Mouse (Mus musculus) limb, embryonic 12.5 days (tissue): Measurements from ENCODE around the gene Zfhx2. TPM values are rescaled to one million over a fixed set of nuclear protein-coding genes. Genes with fewer than 3 reads are reported as not detected.

Experiments used
- ATAC-seq: fragments of 200-750 bp; cut with Nextera tagmentation; 2 replicates; pipeline ENCODE4 v1.8.0; 2017; ENCODE audit warnings: low read depth, moderate TSS enrichment; ENCODE audit not compliant: insufficient number of reproducible peaks, insufficient read depth, low FRiP score, low TSS enrichment
- H3K27ac ChIP-seq: fragments of 300-500 bp; sonication (generic); 2 replicates; pipeline ENCODE4 v1.5.1; 2016; ENCODE audit warnings: mild to moderate bottlenecking, moderate library complexity
- H3K27me3 ChIP-seq: fragments of 300-500 bp; sonication (generic); 2 replicates; pipeline ENCODE4 v1.6.1; 2016; ENCODE audit warnings: mild to moderate bottlenecking, moderate library complexity
- H3K36me3 ChIP-seq: fragments of 300-500 bp; sonication (generic); 2 replicates; pipeline ENCODE4 v1.6.1; 2016; ENCODE audit warnings: mild to moderate bottlenecking, moderate library complexity
- H3K4me1 ChIP-seq: fragments of 300-500 bp; sonication (generic); replicated peaks from 2 replicates; pipeline ENCODE4 v1.6.1; 2016
- H3K4me2 ChIP-seq: fragments of 300-500 bp; sonication (generic); 2 replicates; pipeline ENCODE4 v1.6.1; 2016; ENCODE audit warnings: mild to moderate bottlenecking, moderate library complexity
- H3K4me3 ChIP-seq: fragments of 300-500 bp; sonication (generic); replicated peaks from 2 replicates; pipeline ENCODE4 v1.5.1; 2016; ENCODE audit warnings: mild to moderate bottlenecking
- H3K9ac ChIP-seq: fragments of 300-500 bp; sonication (generic); replicated peaks from 2 replicates; pipeline ENCODE4 v1.6.1; 2016; ENCODE audit warnings: mild to moderate bottlenecking, moderate library complexity
- H3K9me3 ChIP-seq: fragments of 300-500 bp; sonication (generic); 2 replicates; pipeline ENCODE4 v1.6.1; 2016; ENCODE audit warnings: mild to moderate bottlenecking, moderate library complexity
- WGBS: fragments of 180-500 bp; shearing (Covaris S2); methylation state at CpG from one replicate; pipeline ENCODE4 v1.1.7; 2016; 5-methylcytosine and 5-hydroxymethylcytosine counted together
- polyA plus RNA-seq: library from polyadenylated mRNA; unstranded; fragments of >200 nt; fragmentation: Nextera tagmentation; extraction: Ambion mirVana; gene quantifications from 2 replicates; pipeline ENCODE4 v1.2.1, GENCODE M21; 2016

Gene Zfhx2
- polyA plus RNA-seq, 1 experiment from 2014 or later: 6.9 TPM

GRCm38 (mm10) chr14:55114759-55115701, 22.9 kb upstream of the Zfhx2 start:
- Histone ChIP-seq H3K4me2 (peak overlapping the region; percentile 100), H3K9ac (peak overlapping the region; percentile 70), H3K27ac (no peak overlapping the region), H3K4me3 (peak overlapping the region; percentile 67), H3K27me3 (peaks cover 77% of the 10 kb centered on the region), H3K36me3 (no peaks in the 10 kb centered on the region), H3K9me3 (no peaks in the 10 kb centered on the region), H3K4me1 (peaks cover 34% of the 10 kb centered on the region)
- under 1% methylated on average over 76 of the region's 78 CpGs for whole genome bisulfite sequencing
- ATAC-seq: peak; percentile 49; the same call in 1 of the 2 replicates

- H3K9ac ChIP-seq: peak overlapping the region; percentile 70
- H3K4me1 ChIP-seq: peaks cover 39% of the 10 kb centered on the region
- H3K27ac ChIP-seq: no peak overlapping the region
- 7% methylated on average over 26 of the region's 26 CpGs for WGBS
- H3K36me3 ChIP-seq: no peaks in the 10 kb centered on the region
- ATAC-seq: no peak
- H3K27me3 ChIP-seq: peaks cover 87% of the 10 kb centered on the region
- peak overlapping the region; percentile 67 for H3K4me3 ChIP-seq
- peak overlapping the region; percentile 100 for H3K4me2 ChIP-seq
- H3K9me3 ChIP-seq: no peaks in the 10 kb centered on the region
These were observed 22.0 kb upstream of the Zfhx2 start for GRCm38 (mm10) chr14:55113975-55114645.

- Histone ChIP-seq H3K27ac (no peak overlapping the region), H3K4me2 (peak overlapping the region; percentile 30), H3K9ac (no peak overlapping the region), H3K4me1 (peaks cover 46% of the 10 kb centered on the region), H3K4me3 (peak overlapping the region; percentile 67), H3K36me3 (no peaks in the 10 kb centered on the region), H3K27me3 (peaks cover 93% of the 10 kb centered on the region), H3K9me3 (no peaks in the 10 kb centered on the region)
- 65% methylated on average over 51 of the region's 51 CpGs for WGBS
- no peak for ATAC-seq
These were observed 21.3 kb upstream of the Zfhx2 start for GRCm38 (mm10) chr14:55113351-55113974.

- no peaks in the 10 kb centered on the region for H3K9me3 ChIP-seq
- H3K4me3 ChIP-seq: no peak overlapping the region
- no peak overlapping the region for H3K9ac ChIP-seq
- 80% methylated on average over 2 of the region's 2 CpGs for WGBS
- no peak overlapping the region for H3K27ac ChIP-seq
- peaks cover 47% of the 10 kb centered on the region for H3K4me1 ChIP-seq
- H3K4me2 ChIP-seq: no peak overlapping the region
- no peak for ATAC-seq
- H3K36me3 ChIP-seq: no peaks in the 10 kb centered on the region
- H3K27me3 ChIP-seq: peaks cover 95% of the 10 kb centered on the region
These were observed 19.6 kb upstream of the Zfhx2 start for GRCm38 (mm10) chr14:55111720-55112119.

- H3K9me3 ChIP-seq: no peaks in the 10 kb centered on the region
- no peak overlapping the region for H3K4me2 ChIP-seq
- WGBS: 19% methylated on average over 9 of the region's 9 CpGs
- peaks cover 79% of the 10 kb centered on the region for H3K27me3 ChIP-seq
- H3K4me3 ChIP-seq: no peak overlapping the region
- peaks cover 41% of the 10 kb centered on the region for H3K4me1 ChIP-seq
- H3K36me3 ChIP-seq: no peaks in the 10 kb centered on the region
- H3K27ac ChIP-seq: no peak overlapping the region
- H3K9ac ChIP-seq: no peak overlapping the region
- no peak for ATAC-seq
These were observed 18.0 kb upstream of the Zfhx2 start for GRCm38 (mm10) chr14:55110076-55110475.

GRCm38 (mm10) chr14:55109048-55109873, 17.1 kb upstream of the Zfhx2 start:
- Histone ChIP-seq H3K4me3 (no peak overlapping the region), H3K27ac (no peak overlapping the region), H3K27me3 (peaks cover 71% of the 10 kb centered on the region), H3K4me1 (peaks cover 36% of the 10 kb centered on the region), H3K36me3 (no peaks in the 10 kb centered on the region), H3K9me3 (no peaks in the 10 kb centered on the region), H3K9ac (no peak overlapping the region), H3K4me2 (peak overlapping the region; percentile 0; the same call in 1 of the 2 replicates)
- ATAC-seq: no peak
- 13% methylated on average over 21 of the region's 21 CpGs for WGBS

- Histone ChIP-seq H3K27ac (no peak overlapping the region), H3K36me3 (no peaks in the 10 kb centered on the region), H3K4me3 (no peak overlapping the region), H3K4me2 (peak overlapping the region; percentile 6; the same call in 1 of the 2 replicates), H3K27me3 (peaks cover 61% of the 10 kb centered on the region), H3K9ac (no peak overlapping the region), H3K4me1 (peaks cover 29% of the 10 kb centered on the region), H3K9me3 (no peaks in the 10 kb centered on the region)
- WGBS: 46% methylated on average over 9 of the region's 9 CpGs
- no peak for ATAC-seq
These were observed 16.2 kb upstream of the Zfhx2 start for GRCm38 (mm10) chr14:55108202-55108870.

GRCm38 (mm10) chr14:55106990-55107389, 14.9 kb upstream of the Zfhx2 start:
- peaks cover 29% of the 10 kb centered on the region for H3K4me1 ChIP-seq
- no peaks in the 10 kb centered on the region for H3K9me3 ChIP-seq
- no peak for ATAC-seq
- no peaks in the 10 kb centered on the region for H3K36me3 ChIP-seq
- no peak overlapping the region for H3K27ac ChIP-seq
- no peak overlapping the region for H3K4me2 ChIP-seq
- H3K27me3 ChIP-seq: peaks cover 50% of the 10 kb centered on the region
- 73% methylated on average over 8 of the region's 8 CpGs for WGBS
- no peak overlapping the region for H3K9ac ChIP-seq
- no peak overlapping the region for H3K4me3 ChIP-seq

GRCm38 (mm10) chr14:55105836-55106809, 14.0 kb upstream of the Zfhx2 start, which contains the start of gene Ap1g2:
Gene Ap1g2 (minus strand): TSS chr14:55106593.
- WGBS: under 1% methylated on average over 39 of the region's 39 CpGs
- peaks cover 42% of the 10 kb centered on the region for H3K27me3 ChIP-seq
- H3K36me3 ChIP-seq: no peaks in the 10 kb centered on the region
- H3K27ac ChIP-seq: peak within 1 kb of the TSS; percentile 62; the same call in 1 of the 2 replicates
- no peaks in the 10 kb centered on the region for H3K9me3 ChIP-seq
- peaks cover 29% of the 10 kb centered on the region for H3K4me1 ChIP-seq
- peak within 1 kb of the TSS; percentile 93 for H3K4me2 ChIP-seq
- peak within 1 kb of the TSS; percentile 69 for H3K9ac ChIP-seq
- ATAC-seq: peak; percentile 45; the same call in 1 of the 2 replicates
- H3K4me3 ChIP-seq: peak within 1 kb of the TSS; percentile 50
